Mouse (Mus musculus): ENCODE data around the gene Rarres2. TPM values are rescaled to one million over a fixed set of nuclear protein-coding genes. Genes with fewer than 3 reads are reported as not detected.

Rarres2 gene
- polyA plus RNA-seq, 1 experiment from 2014 or later, result 8.2 TPM

- H3K4me2 ChIP-seq (replicated peaks), result no peak within 1 kb of the TSS
- WGBS, result 70% methylated on average over 6 of the region's 6 CpGs
- H3K36me3 ChIP-seq (replicated peaks; ENCODE audit: control insufficient read depth, insufficient read depth), result no peaks in the 10 kb centered on the region
- DNase-seq (ENCODE audit: low spot score) (no peak), ATAC-seq (ENCODE audit: low FRiP score) (no peak)
- H3K27ac ChIP-seq, result no peak within 1 kb of the TSS
- H3K9me3 ChIP-seq (ENCODE audit: control insufficient read depth, low read length), result no peaks in the 10 kb centered on the region
- no peak within 1 kb of the TSS for H3K9ac ChIP-seq
- H3K4me3 ChIP-seq (replicated peaks; ENCODE audit: low read length), result no peak within 1 kb of the TSS
- no peaks in the 10 kb centered on the region for H3K27me3 ChIP-seq (ENCODE audit: control insufficient read depth, insufficient read depth, low read length)
- H3K4me1 ChIP-seq (replicated peaks; ENCODE audit: control insufficient read depth, insufficient read depth, low read length), result peaks cover 5% of the 10 kb centered on the region
These were observed 16.7 kb upstream of the Rarres2 start, which contains the start of gene Gm45021 for GRCm38 (mm10) chr6:48589194-48589750. Gene Gm45021 (plus strand): TSS chr6:48589610.

- H3K36me3 ChIP-seq (replicated peaks; ENCODE audit: control insufficient read depth, insufficient read depth), result no peaks in the 10 kb centered on the region
- no peak overlapping the region for H3K9ac ChIP-seq
- no peak overlapping the region for H3K4me2 ChIP-seq (replicated peaks)
- H3K4me1 ChIP-seq (replicated peaks; ENCODE audit: control insufficient read depth, insufficient read depth, low read length), result no peaks in the 10 kb centered on the region
- ATAC-seq (ENCODE audit: low FRiP score) (no peak), DNase-seq (ENCODE audit: low spot score) (peak; percentile 92)
- no peaks in the 10 kb centered on the region for H3K27me3 ChIP-seq (ENCODE audit: control insufficient read depth, insufficient read depth, low read length)
- no peak overlapping the region for H3K4me3 ChIP-seq (replicated peaks; ENCODE audit: low read length)
- H3K9me3 ChIP-seq (ENCODE audit: control insufficient read depth, low read length), result no peaks in the 10 kb centered on the region
- H3K27ac ChIP-seq, result no peak overlapping the region
- 71% methylated on average over 3 of the region's 3 CpGs for WGBS
These were observed 9.4 kb upstream of the Rarres2 start for GRCm38 (mm10) chr6:48582037-48582436.

GRCm38 (mm10) chr6:48581257-48581656 lies 8.7 kb upstream of the Rarres2 start:
- no peak overlapping the region for H3K4me3 ChIP-seq (replicated peaks; ENCODE audit: low read length)
- DNase-seq (ENCODE audit: low spot score) (no peak), ATAC-seq (ENCODE audit: low FRiP score) (no peak)
- 22% methylated on average over 3 of the region's 3 CpGs for WGBS
- no peak overlapping the region for H3K4me2 ChIP-seq (replicated peaks)
- H3K27me3 ChIP-seq (ENCODE audit: control insufficient read depth, insufficient read depth, low read length), result no peaks in the 10 kb centered on the region
- H3K27ac ChIP-seq, result no peak overlapping the region
- no peaks in the 10 kb centered on the region for H3K4me1 ChIP-seq (replicated peaks; ENCODE audit: control insufficient read depth, insufficient read depth, low read length)
- H3K9ac ChIP-seq, result no peak overlapping the region
- H3K9me3 ChIP-seq (ENCODE audit: control insufficient read depth, low read length), result no peaks in the 10 kb centered on the region
- no peaks in the 10 kb centered on the region for H3K36me3 ChIP-seq (replicated peaks; ENCODE audit: control insufficient read depth, insufficient read depth)

- ATAC-seq (ENCODE audit: low FRiP score), result no peak
- Histone ChIP-seq H3K4me1 (replicated peaks; ENCODE audit: control insufficient read depth, insufficient read depth, low read length) (no peaks in the 10 kb centered on the region), H3K27ac (no peak overlapping the region), H3K27me3 (ENCODE audit: control insufficient read depth, insufficient read depth, low read length) (no peaks in the 10 kb centered on the region), H3K36me3 (replicated peaks; ENCODE audit: control insufficient read depth, insufficient read depth) (no peaks in the 10 kb centered on the region), H3K9me3 (ENCODE audit: control insufficient read depth, low read length) (no peaks in the 10 kb centered on the region), H3K4me3 (replicated peaks; ENCODE audit: low read length) (no peak overlapping the region), H3K9ac (no peak overlapping the region), H3K4me2 (replicated peaks) (no peak overlapping the region)
- 40% methylated on average over 5 of the region's 5 CpGs for WGBS
- DNase-seq (ENCODE audit: low spot score), result no peak
These were observed 6.6 kb upstream of the Rarres2 start for GRCm38 (mm10) chr6:48579215-48579648.

- H3K27ac ChIP-seq, result no peak overlapping the region
- 70% methylated on average over 5 of the region's 5 CpGs for WGBS
- H3K9ac ChIP-seq, result no peak overlapping the region
- no peak for DNase-seq (ENCODE audit: low spot score)
- no peak overlapping the region for H3K4me2 ChIP-seq (replicated peaks)
- H3K4me3 ChIP-seq (replicated peaks; ENCODE audit: low read length), result no peak overlapping the region
- no peaks in the 10 kb centered on the region for H3K9me3 ChIP-seq (ENCODE audit: control insufficient read depth, low read length)
- H3K36me3 ChIP-seq (replicated peaks; ENCODE audit: control insufficient read depth, insufficient read depth), result no peaks in the 10 kb centered on the region
- H3K4me1 ChIP-seq (replicated peaks; ENCODE audit: control insufficient read depth, insufficient read depth, low read length), result no peaks in the 10 kb centered on the region
- H3K27me3 ChIP-seq (ENCODE audit: control insufficient read depth, insufficient read depth, low read length), result no peaks in the 10 kb centered on the region
- ATAC-seq (ENCODE audit: low FRiP score), result no peak
These were observed 6.1 kb upstream of the Rarres2 start for GRCm38 (mm10) chr6:48578736-48579135.

- Histone ChIP-seq H3K4me3 (replicated peaks; ENCODE audit: low read length) (no peak overlapping the region), H3K9ac (no peak overlapping the region), H3K4me1 (replicated peaks; ENCODE audit: control insufficient read depth, insufficient read depth, low read length) (no peaks in the 10 kb centered on the region), H3K9me3 (ENCODE audit: control insufficient read depth, low read length) (no peaks in the 10 kb centered on the region), H3K4me2 (replicated peaks) (no peak overlapping the region), H3K36me3 (replicated peaks; ENCODE audit: control insufficient read depth, insufficient read depth) (peaks cover 5% of the 10 kb centered on the region; the same call in 1 of the 2 replicates), H3K27me3 (ENCODE audit: control insufficient read depth, insufficient read depth, low read length) (no peaks in the 10 kb centered on the region), H3K27ac (no peak overlapping the region)
- ATAC-seq (ENCODE audit: low FRiP score) (no peak), DNase-seq (ENCODE audit: low spot score) (no peak)
- 82% methylated on average over 3 of the region's 3 CpGs for WGBS
These were observed 1.4 kb upstream of the Rarres2 start for GRCm38 (mm10) chr6:48573981-48574380.

- no peaks in the 10 kb centered on the region for H3K4me1 ChIP-seq (replicated peaks; ENCODE audit: control insufficient read depth, insufficient read depth, low read length)
- no peak overlapping the region for H3K9ac ChIP-seq
- 75% methylated on average over 10 of the region's 10 CpGs for WGBS
- H3K27me3 ChIP-seq (ENCODE audit: control insufficient read depth, insufficient read depth, low read length), result no peaks in the 10 kb centered on the region
- no peak overlapping the region for H3K4me2 ChIP-seq (replicated peaks)
- no peaks in the 10 kb centered on the region for H3K9me3 ChIP-seq (ENCODE audit: control insufficient read depth, low read length)
- no peak overlapping the region for H3K4me3 ChIP-seq (replicated peaks; ENCODE audit: low read length)
- H3K27ac ChIP-seq, result no peak overlapping the region
- H3K36me3 ChIP-seq (replicated peaks; ENCODE audit: control insufficient read depth, insufficient read depth), result peaks cover 10% of the 10 kb centered on the region; the same call in 1 of the 2 replicates
- ATAC-seq (ENCODE audit: low FRiP score) (no peak), DNase-seq (ENCODE audit: low spot score) (no peak)
These were observed 691 bp upstream of the Rarres2 start for GRCm38 (mm10) chr6:48573280-48573679.

- Histone ChIP-seq H3K4me1 (replicated peaks; ENCODE audit: control insufficient read depth, insufficient read depth, low read length) (no peaks in the 10 kb centered on the region), H3K4me3 (replicated peaks; ENCODE audit: low read length) (no peak overlapping the region), H3K27me3 (ENCODE audit: control insufficient read depth, insufficient read depth, low read length) (no peaks in the 10 kb centered on the region), H3K27ac (no peak overlapping the region), H3K4me2 (replicated peaks) (no peak overlapping the region), H3K9ac (no peak overlapping the region), H3K36me3 (replicated peaks; ENCODE audit: control insufficient read depth, insufficient read depth) (peaks cover 13% of the 10 kb centered on the region; the same call in 1 of the 2 replicates), H3K9me3 (ENCODE audit: control insufficient read depth, low read length) (no peaks in the 10 kb centered on the region)
- WGBS, result 92% methylated on average over 5 of the region's 5 CpGs
- ATAC-seq (ENCODE audit: low FRiP score), result no peak
- no peak for DNase-seq (ENCODE audit: low spot score)
These were observed 575 bp downstream of the Rarres2 start for GRCm38 (mm10) chr6:48572014-48572413.

GRCm38 (mm10) chr6:48569065-48569807 lies 3.4 kb downstream of the Rarres2 start:
- 87% methylated on average over 8 of the region's 8 CpGs for WGBS
- no peak for ATAC-seq (ENCODE audit: low FRiP score)
- no peak overlapping the region for H3K4me3 ChIP-seq (replicated peaks; ENCODE audit: low read length)
- no peak overlapping the region for H3K4me2 ChIP-seq (replicated peaks)
- H3K9ac ChIP-seq, result no peak overlapping the region
- H3K27ac ChIP-seq, result no peak overlapping the region
- H3K27me3 ChIP-seq (ENCODE audit: control insufficient read depth, insufficient read depth, low read length), result no peaks in the 10 kb centered on the region
- H3K36me3 ChIP-seq (replicated peaks; ENCODE audit: control insufficient read depth, insufficient read depth), result peaks cover 35% of the 10 kb centered on the region
- DNase-seq (ENCODE audit: low spot score), result no peak
- no peaks in the 10 kb centered on the region for H3K4me1 ChIP-seq (replicated peaks; ENCODE audit: control insufficient read depth, insufficient read depth, low read length)
- H3K9me3 ChIP-seq (ENCODE audit: control insufficient read depth, low read length), result no peaks in the 10 kb centered on the region

Data from hindbrain, embryonic 14.5 days (tissue).